Mouse (Mus musculus) testis, postnatal 10 days (tissue): Measurements from ENCODE around the gene Tacc2.

Experiments
- DNase-seq: peaks from one replicate; pipeline ENCODE4 v3.0.0; 2021; ENCODE audit warnings: low spot score

Gene Tacc2

DNA sequence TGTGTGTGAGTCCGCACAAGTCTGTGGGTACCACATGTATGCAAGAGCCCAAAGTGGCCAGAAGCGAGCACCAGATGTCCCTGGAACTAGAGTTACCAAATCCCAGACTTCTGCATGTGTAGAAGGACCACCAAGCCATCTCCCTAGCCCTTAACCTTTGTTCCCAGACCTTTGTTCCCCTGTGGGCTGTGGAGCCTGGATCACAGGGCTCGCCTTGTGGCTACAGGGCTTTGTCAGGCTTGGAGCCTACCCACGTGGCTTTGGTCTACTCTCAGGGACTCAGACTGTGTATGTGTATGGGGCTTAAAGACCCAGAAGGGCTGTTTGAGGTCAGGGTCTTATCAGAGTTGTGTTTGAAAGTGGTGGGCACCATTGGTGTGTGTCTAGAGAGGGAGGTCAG is 111.4 kb downstream of the Tacc2 start:
- DNase-seq, result no peak

GRCm38 (mm10) chr7:130690869-130691268 is 113.6 kb downstream of the Tacc2 start:
- DNase-seq, result no peak

DNA sequence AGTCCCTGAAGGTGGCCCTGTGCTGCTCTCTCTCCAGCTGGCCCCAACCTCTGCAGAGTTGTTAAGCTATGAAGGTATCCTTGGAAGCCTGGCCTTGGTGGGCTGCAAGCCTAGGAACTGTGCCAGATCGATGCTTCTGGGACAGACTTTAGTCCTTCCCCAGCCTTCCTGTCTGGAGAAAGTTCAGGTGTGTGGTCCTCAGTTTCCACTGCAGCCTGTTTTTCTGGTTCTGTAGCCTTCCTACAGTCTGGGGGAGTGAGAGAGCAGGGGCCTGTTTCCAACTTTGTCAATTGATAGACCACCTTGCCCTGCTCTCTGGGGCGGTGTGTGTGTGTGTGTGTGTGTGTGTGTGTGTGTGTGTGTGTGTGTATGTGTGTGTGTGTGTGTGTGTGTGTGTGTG is 114.7 kb downstream of the Tacc2 start:
- no peak for DNase-seq

GRCm38 (mm10) chr7:130692392-130692942 is 115.2 kb downstream of the Tacc2 start:
- DNase-seq, result peak; percentile 80

GRCm38 (mm10) chr7:130692943-130693799 is 115.9 kb downstream of the Tacc2 start:
- no peak for DNase-seq

GRCm38 (mm10) chr7:130693800-130694193 is 116.6 kb downstream of the Tacc2 start:
- no peak for DNase-seq

DNA sequence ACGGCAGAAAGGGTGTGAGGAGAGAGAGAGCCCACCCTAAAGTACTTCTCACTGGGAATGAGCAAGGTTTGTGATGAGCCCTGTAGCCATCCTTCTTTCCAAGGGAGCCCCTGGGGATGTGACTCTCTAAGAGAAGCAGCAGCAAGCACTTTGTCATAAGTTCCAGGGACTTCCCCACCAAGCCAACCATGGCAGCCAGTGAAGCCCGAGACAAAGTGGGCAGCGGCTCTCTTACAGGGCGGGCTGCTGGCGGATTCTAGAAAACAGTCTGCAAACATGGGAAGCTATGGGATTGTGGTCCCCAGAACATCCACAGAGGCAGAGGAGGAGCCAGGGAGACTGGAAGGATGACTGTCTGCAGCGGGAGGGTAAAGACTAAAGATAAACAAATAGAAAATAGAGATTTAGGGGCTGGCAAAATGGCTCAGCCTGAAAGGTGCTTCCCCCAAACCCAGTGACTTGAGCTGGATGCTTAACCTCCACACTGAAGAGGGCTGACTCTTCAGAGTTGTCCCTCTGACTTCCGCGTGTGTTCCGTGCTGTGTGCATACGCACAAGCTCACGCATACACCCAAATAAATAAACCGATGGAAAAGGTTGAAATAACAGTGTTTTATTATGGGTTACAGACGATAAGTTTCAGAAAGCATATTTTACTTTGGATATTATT is 118.6 kb downstream of the Tacc2 start:
- no peak for DNase-seq

GRCm38 (mm10) chr7:130696347-130697234 is 119.4 kb downstream of the Tacc2 start:
- DNase-seq, result no peak

- DNase-seq, result no peak
These were observed 121.2 kb downstream of the Tacc2 start for GRCm38 (mm10) chr7:130698480-130698879.

DNA sequence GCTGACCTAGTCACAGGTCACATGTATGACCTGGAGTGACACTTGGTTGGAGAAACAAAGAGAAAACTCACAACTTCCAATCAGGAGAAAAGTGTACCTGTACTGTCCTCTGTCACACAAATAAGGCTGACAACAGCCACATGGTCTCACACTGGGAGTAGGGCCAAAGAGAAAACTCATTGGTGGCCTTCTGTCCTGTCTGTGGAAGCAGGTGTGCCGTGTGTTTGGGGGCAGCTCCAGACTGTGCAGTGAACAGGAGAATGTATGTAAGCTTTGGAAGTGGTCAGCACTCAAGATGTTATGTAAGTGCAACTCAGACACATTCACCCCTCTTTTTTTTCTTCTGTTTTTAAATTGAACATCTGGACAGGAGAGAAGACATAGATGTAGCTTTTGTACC is 124.1 kb downstream of the Tacc2 start:
- no peak for DNase-seq

- no peak for DNase-seq
These were observed 128.0 kb downstream of the Tacc2 start for GRCm38 (mm10) chr7:130705230-130705629.

DNA sequence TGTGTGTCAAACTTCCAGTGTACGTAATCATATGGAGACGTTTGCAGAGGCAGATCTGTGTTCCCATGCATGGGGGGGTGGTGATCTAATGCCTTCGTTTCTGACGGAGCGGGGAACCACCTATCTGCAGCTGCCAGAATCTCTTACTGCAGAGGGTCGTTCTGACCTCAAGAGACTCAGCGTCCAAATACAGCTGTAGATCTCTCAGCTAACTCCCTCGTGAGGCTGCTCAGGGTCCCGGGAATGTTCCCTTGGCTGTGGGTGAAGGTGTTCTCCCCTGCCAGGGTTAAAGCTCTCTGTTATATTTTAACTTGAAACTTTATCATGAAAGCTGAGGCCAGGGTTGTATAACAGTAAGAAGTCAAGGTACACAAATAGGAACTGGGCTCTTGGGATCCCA is 131.7 kb downstream of the Tacc2 start:
- DNase-seq, result no peak

GRCm38 (mm10) chr7:130709372-130710274 is 132.4 kb downstream of the Tacc2 start:
- no peak for DNase-seq

DNA sequence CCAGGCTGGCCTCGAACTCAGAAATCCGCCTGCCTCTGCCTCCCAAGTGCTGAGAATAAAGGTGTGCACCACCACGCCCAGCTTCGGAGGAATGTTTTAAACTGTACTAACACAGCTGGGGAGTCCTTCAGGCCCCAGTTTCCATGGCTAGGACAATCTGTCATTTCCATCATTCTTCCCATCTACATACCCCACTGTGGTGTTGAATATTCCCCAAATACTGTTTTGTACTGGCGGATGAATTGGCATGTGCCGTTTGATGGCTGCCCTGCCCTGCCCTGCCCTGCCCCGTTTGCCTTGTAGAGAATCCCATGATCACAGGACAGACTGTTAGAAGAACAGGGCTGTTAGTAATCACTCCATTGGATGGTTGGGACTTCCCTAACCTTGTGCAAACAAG is 134.6 kb downstream of the Tacc2 start:
- no peak for DNase-seq

- DNase-seq, result no peak
These were observed 136.1 kb downstream of the Tacc2 start for GRCm38 (mm10) chr7:130713319-130713718.

GRCm38 (mm10) chr7:130715467-130715866 is 138.2 kb downstream of the Tacc2 start:
- no peak for DNase-seq

- no peak for DNase-seq
These were observed 139.1 kb downstream of the Tacc2 start for GRCm38 (mm10) chr7:130716341-130716740.

- DNase-seq, result no peak
These were observed 139.8 kb downstream of the Tacc2 start for GRCm38 (mm10) chr7:130716989-130717388.

DNA sequence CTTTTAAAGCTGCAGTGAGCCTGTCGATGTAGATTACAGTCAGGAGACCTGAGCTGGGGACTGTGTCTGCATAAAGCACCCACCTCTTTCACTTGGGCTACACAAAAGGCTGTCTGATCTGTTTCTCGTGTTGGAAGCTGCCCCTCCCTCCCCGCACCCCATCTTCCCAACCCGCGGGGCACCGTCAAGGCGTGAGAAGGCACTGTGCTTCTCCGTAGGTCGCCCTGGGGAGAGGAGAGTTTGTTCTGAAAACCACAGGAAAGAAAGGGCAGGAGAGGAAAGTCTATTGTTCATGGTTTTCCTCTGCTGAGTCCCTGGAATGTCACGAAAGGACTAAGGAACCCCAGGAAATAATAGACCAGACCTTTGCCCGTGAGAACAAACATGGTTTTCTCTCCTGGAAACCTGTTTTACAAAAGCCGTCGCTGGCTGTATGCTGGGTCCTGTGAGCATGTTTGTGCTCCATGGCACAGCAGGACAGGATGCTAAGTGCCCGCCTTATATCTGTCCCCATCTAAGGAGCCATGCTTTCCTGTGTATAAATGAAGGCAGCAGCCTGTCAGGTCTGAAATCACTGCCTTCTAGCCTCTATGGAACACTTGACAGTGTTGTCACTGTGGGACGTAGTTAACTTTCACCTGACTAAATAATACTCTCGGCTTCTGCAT is 142.8 kb downstream of the Tacc2 start:
- no peak for DNase-seq

DNA sequence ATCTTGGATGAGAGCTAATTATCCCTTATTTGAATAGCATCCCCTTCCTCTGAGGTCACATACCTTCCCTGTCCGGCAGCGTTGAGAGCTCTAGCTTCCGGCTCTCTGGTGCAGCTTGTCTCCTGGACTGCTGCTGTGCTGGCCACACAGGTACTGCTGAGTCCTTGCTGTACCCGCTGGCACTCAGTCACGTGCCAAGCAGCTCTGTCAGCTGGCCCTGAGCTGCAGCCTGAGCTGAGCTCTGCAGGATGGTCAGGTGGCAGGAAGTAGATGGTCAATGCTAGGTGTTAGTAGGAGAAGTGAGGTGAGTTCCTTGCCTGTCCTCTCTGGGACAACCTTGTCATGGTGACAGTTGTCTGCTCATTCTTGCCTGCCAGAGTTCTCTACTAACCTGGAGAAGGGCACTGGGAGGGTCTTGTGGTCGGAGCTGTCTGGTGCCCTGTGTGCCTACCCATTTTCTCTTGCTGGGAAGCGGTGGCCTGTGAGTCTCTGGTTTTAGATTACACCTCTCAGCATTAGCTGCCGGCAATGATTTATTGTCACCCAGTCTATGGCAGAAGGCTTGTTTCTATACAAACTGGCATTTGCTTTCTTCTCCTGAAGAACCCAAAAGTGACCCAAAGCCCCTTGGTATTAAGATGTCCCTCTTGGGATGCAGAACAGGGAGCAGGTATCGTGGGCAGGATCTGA is 143.6 kb downstream of the Tacc2 start:
- DNase-seq, result no peak
